Mouse (Mus musculus): ENCODE measurements around the gene Prkrip1. TPM values are rescaled to one million over a fixed set of nuclear protein-coding genes. Genes with fewer than 3 reads are reported as not detected.

The Prkrip1 gene
- total and polyA plus RNA-seq, 3 experiments: 45.5 to 94.8 (median 47.7) TPM

GRCm38 (mm10) chr5:136226246-136226876 is 27.6 kb upstream of the Prkrip1 start:
- Histone ChIP-seq H3K4me2 (ENCODE audit: insufficient read depth, low read depth, poor library complexity, severe bottlenecking) (no peak overlapping the region), H3K4me3 (replicated peaks in 1 of 3; ENCODE audit: low read depth in 2 of 3, low read length in 2 of 3, poor library complexity in 1 of 3) (no peak overlapping the region), H3K9me3 (replicated peaks; ENCODE audit: low read length) (peaks cover 10% of the 10 kb centered on the region), H3K27ac (ENCODE audit: insufficient read depth, low read depth) (no peak overlapping the region), H3K27me3 (replicated peaks) (no peaks in the 10 kb centered on the region), H3K9ac (ENCODE audit: insufficient read depth, low read depth) (no peak overlapping the region), H3K79me2 (replicated peaks; ENCODE audit: control insufficient read depth, extremely low read depth, insufficient read depth, poor library complexity, severe bottlenecking) (no peaks in the 10 kb centered on the region), H3K36me3 (replicated peaks in 1 of 2; ENCODE audit: control insufficient read depth in 1 of 2, insufficient read depth in 1 of 2, low read length in 1 of 2) (peaks cover 12 to 84% of the 10 kb centered on the region in 2 experiments), H3K4me1 (ENCODE audit: control insufficient read depth in 1 of 2, insufficient read depth in 2 of 2) (peaks cover 4 to 13% of the 10 kb centered on the region in 2 experiments; a peak in 3 of 4 replicates)
- no peak for TF ChIP-seq SIN3A (IDR thresholded peaks at IDR 0.05; ENCODE audit: low read length)
- no peak for TF ChIP-seq MAFK (IDR thresholded peaks at IDR 0.05; ENCODE audit: insufficient replicate concordance, low read length)
- TF ChIP-seq KAT2A (IDR thresholded peaks at IDR 0.05; ENCODE audit: insufficient replicate concordance, low read length): no peak
- no peak for TF ChIP-seq EP300 (IDR thresholded peaks at IDR 0.05; ENCODE audit: low read length)
- no peak for TF ChIP-seq MYC (IDR thresholded peaks at IDR 0.05; ENCODE audit: low read depth, low read length)
- no peak for TF ChIP-seq MXI1 (IDR thresholded peaks at IDR 0.05; ENCODE audit: low read depth, low read length)
- TF ChIP-seq ZKSCAN1 (IDR thresholded peaks at IDR 0.05; ENCODE audit: borderline replicate concordance, low read depth, low read length): no peak
- no peak for TF ChIP-seq ZNF384 (IDR thresholded peaks at IDR 0.05; ENCODE audit: low read depth, low read length)
- no peak for TF ChIP-seq ELF1 (IDR thresholded peaks at IDR 0.05; ENCODE audit: low read depth, low read length)
- TF ChIP-seq MEF2A (IDR thresholded peaks at IDR 0.05; ENCODE audit: borderline replicate concordance, low read depth, low read length): no peak
- TF ChIP-seq MAX (IDR thresholded peaks at IDR 0.05; ENCODE audit: low read length): no peak
- no peak for TF ChIP-seq IRF4 (IDR thresholded peaks at IDR 0.05; ENCODE audit: low read depth, low read length)
- TF ChIP-seq PAX5 (IDR thresholded peaks at IDR 0.05; ENCODE audit: low read length): no peak
- no peak for TF ChIP-seq UBTF (IDR thresholded peaks at IDR 0.05; ENCODE audit: low read depth, low read length)
- no peak for TF ChIP-seq BHLHE40 (IDR thresholded peaks at IDR 0.05; ENCODE audit: low read depth, low read length)
- no peak for TF ChIP-seq USF2 (conservative IDR thresholded peaks at IDR 0.05; ENCODE audit: low read depth, low read length)
- no peak for TF ChIP-seq CHD2 (IDR thresholded peaks at IDR 0.05; ENCODE audit: low read length)
- TF ChIP-seq E2F4 (IDR thresholded peaks at IDR 0.05; ENCODE audit: insufficient replicate concordance, low read depth, low read length): no peak
- dilution Hi-C loops (cut with MboI; ENCODE audit: extremely low pct_ligation_motif_present, extremely low pct_unique_long_range_greater_than_20kb, low sequenced_read_pairs): no loop called here
- in situ Hi-C loops (cut with MboI; ENCODE audit: low pct_ligation_motif_present, low pct_unique_long_range_greater_than_20kb, low sequenced_read_pairs): no loop called here
- DNase-seq (ENCODE audit: extremely low read depth): no peak

- H3K4me1 ChIP-seq (ENCODE audit: control insufficient read depth in 1 of 2, insufficient read depth in 2 of 2): peaks cover 14 to 23% of the 10 kb centered on the region in 2 experiments
- H3K4me3 ChIP-seq (replicated peaks in 1 of 3; ENCODE audit: low read depth in 2 of 3, low read length in 2 of 3, poor library complexity in 1 of 3): no peak overlapping the region
- H3K79me2 ChIP-seq (replicated peaks; ENCODE audit: control insufficient read depth, extremely low read depth, insufficient read depth, poor library complexity, severe bottlenecking): no peaks in the 10 kb centered on the region
- in situ Hi-C loops (cut with MboI; ENCODE audit: low pct_ligation_motif_present, low pct_unique_long_range_greater_than_20kb, low sequenced_read_pairs) (no loop called here), dilution Hi-C loops (cut with MboI; ENCODE audit: extremely low pct_ligation_motif_present, extremely low pct_unique_long_range_greater_than_20kb, low sequenced_read_pairs) (no loop called here)
- H3K9ac ChIP-seq (ENCODE audit: insufficient read depth, low read depth): no peak overlapping the region
- H3K27ac ChIP-seq (ENCODE audit: insufficient read depth, low read depth): no peak overlapping the region
- H3K36me3 ChIP-seq (replicated peaks in 1 of 2; ENCODE audit: control insufficient read depth in 1 of 2, insufficient read depth in 1 of 2, low read length in 1 of 2): peaks cover 11 to 54% of the 10 kb centered on the region in 2 experiments
- H3K27me3 ChIP-seq (replicated peaks): no peaks in the 10 kb centered on the region
- no peak for DNase-seq (ENCODE audit: extremely low read depth)
- H3K9me3 ChIP-seq (replicated peaks; ENCODE audit: low read length): peaks cover 15% of the 10 kb centered on the region
- no peak overlapping the region for H3K4me2 ChIP-seq (ENCODE audit: insufficient read depth, low read depth, poor library complexity, severe bottlenecking)
- TF ChIP-seq USF2 (conservative IDR thresholded peaks at IDR 0.05; ENCODE audit: low read depth, low read length) (no peak), CHD1 (IDR thresholded peaks at IDR 0.05; ENCODE audit: low read depth, low read length) (no peak), ZNF384 (IDR thresholded peaks at IDR 0.05; ENCODE audit: low read depth, low read length) (no peak), RAD21 (IDR thresholded peaks at IDR 0.05; ENCODE audit: low read depth, low read length) (no peak), JUN (IDR thresholded peaks at IDR 0.05; ENCODE audit: insufficient read depth, low read depth, low read length) (no peak), BHLHE40 (IDR thresholded peaks at IDR 0.05; ENCODE audit: low read depth, low read length) (no peak), ZC3H11A (IDR thresholded peaks at IDR 0.05; ENCODE audit: low read depth, low read length) (no peak), MAX (IDR thresholded peaks at IDR 0.05; ENCODE audit: low read length) (no peak), TCF12 (IDR thresholded peaks at IDR 0.05; ENCODE audit: low read depth, low read length) (no peak), CTCF (conservative IDR thresholded peaks at IDR 0.05 in 1 of 2, IDR thresholded peaks at IDR 0.05 in 1 of 2; ENCODE audit: low read depth in 2 of 2, low read length in 2 of 2) (no peak), GABPA (IDR thresholded peaks at IDR 0.05; ENCODE audit: insufficient replicate concordance, low read depth, low read length) (no peak), SIN3A (IDR thresholded peaks at IDR 0.05; ENCODE audit: low read length) (no peak), E2F4 (IDR thresholded peaks at IDR 0.05; ENCODE audit: insufficient replicate concordance, low read depth, low read length) (no peak)
These were observed 19.8 kb upstream of the Prkrip1 start for GRCm38 (mm10) chr5:136218585-136218984.

Measured in CH12.LX (cell line).